26 mouse cellular contexts compared by ENCODE assay signal in the genomic region with DNA sequence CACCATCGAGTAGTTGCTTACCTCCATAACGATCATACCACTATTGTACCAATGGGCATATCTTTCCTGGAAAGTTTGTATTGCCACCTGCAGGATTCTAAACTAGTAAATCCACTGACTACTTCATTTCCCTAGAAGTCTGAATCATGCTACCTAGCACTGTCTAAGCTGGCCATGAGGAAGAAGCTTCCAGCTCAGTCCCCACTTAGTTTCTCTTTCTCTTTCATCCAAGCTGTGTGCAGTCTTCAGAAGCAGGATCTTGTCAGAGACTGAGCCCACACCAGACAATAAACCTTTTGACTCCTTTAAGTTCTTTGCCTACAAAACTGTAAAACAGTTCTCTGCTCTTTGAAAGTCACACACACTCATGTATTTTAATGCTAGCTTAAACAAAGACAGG.
DNase-seq lines count a peak whose midpoint lies in the region; ATAC-seq and TF ChIP-seq lines count a peak whose summit lies in the region.
"Had no signal": no experiment of that assay in that cellular context is flagged by ENCODE, and none has a peak within 500 bp of the region (broad histone marks: within the 10 kb centered on the region; RNA-seq: fewer than 3 reads in every experiment).

No protein-coding gene starts in this region.

- TF ChIP-seq CTCF in liver, adult 2 months (IDR thresholded peaks at IDR 0.05; ENCODE audit: low read depth, low read length): no peak

- no peak overlapping the region for H3K9ac ChIP-seq in liver, adult 2 months (ENCODE audit: low read depth, low read length)
- no peak overlapping the region for H3K9ac ChIP-seq in liver, embryonic 11.5 days (ENCODE audit: low read depth, low read length)
- no peak overlapping the region for H3K9ac ChIP-seq in midbrain, embryonic 13.5 days (replicated peaks)
- H3K9ac ChIP-seq: embryonic facial prominence, embryonic 13.5 days; embryonic facial prominence, embryonic 15.5 days; forebrain, embryonic 12.5 days had no signal

- H3K27me3 ChIP-seq in liver, adult 2 months (ENCODE audit: control insufficient read depth, insufficient read depth, low read length): no peaks in the 10 kb centered on the region
- H3K27me3 ChIP-seq in liver, embryonic 11.5 days (replicated peaks; ENCODE audit: control insufficient read depth, insufficient read depth, low read length): no peaks in the 10 kb centered on the region
- no peaks in the 10 kb centered on the region for H3K27me3 ChIP-seq in midbrain, embryonic 13.5 days
- H3K27me3 ChIP-seq: embryonic facial prominence, embryonic 13.5 days; embryonic facial prominence, embryonic 15.5 days; Patski had no signal

- no peaks in the 10 kb centered on the region for H3K9me3 ChIP-seq in liver, embryonic 11.5 days (ENCODE audit: control insufficient read depth, low read length)
- H3K9me3 ChIP-seq in midbrain, embryonic 13.5 days: 0 out of 2 replicates have a peak, but pooled peaks cover 3% of the 10 kb centered on the region
- H3K9me3 ChIP-seq: embryonic facial prominence, embryonic 13.5 days; embryonic facial prominence, embryonic 15.5 days; forebrain, embryonic 10.5 days; forebrain, embryonic 12.5 days; G1E had no signal

- no peak overlapping the region for H3K4me3 ChIP-seq in liver, adult 2 months (ENCODE audit: insufficient read depth, low read depth, low read length)
- H3K4me3 ChIP-seq in liver, embryonic 11.5 days (ENCODE audit: low read depth, low read length): no peak overlapping the region
- no peak overlapping the region for H3K4me3 ChIP-seq in midbrain, embryonic 13.5 days (replicated peaks)
- H3K4me3 ChIP-seq: embryonic facial prominence, embryonic 13.5 days; embryonic facial prominence, embryonic 15.5 days; erythroblast, embryonic 14.5 days; forebrain, embryonic 10.5 days; forebrain, embryonic 12.5 days had no signal

- H3K27ac ChIP-seq in liver, adult 2 months (replicated peaks; ENCODE audit: insufficient read depth, low read depth, low read length): no peak overlapping the region
- H3K27ac ChIP-seq in liver, embryonic 11.5 days (ENCODE audit: low read depth, low read length): no peak overlapping the region
- H3K27ac ChIP-seq in midbrain, embryonic 13.5 days: no peak overlapping the region
- H3K27ac ChIP-seq: embryonic facial prominence, embryonic 13.5 days; embryonic facial prominence, embryonic 15.5 days; forebrain, embryonic 10.5 days; forebrain, embryonic 12.5 days had no signal

- no peaks in the 10 kb centered on the region for H3K79me2 ChIP-seq in liver, adult 2 months (ENCODE audit: control insufficient read depth, insufficient read depth, low read length)

- DNase-seq in liver, adult 2 months (ENCODE audit: extremely low read depth, low read depth, low spot score): peak; percentile 14
- DNase-seq in liver, embryonic 11.5 days (ENCODE audit: low spot score): no peak
- peak; percentile 45 for DNase-seq in A20 (ENCODE audit: low read depth, low spot score)
- DNase-seq in cerebellum, adult 8-10 months: no peak
- DNase-seq in heart, postnatal 25 days (ENCODE audit: low spot score): no peak
- DNase-seq: adrenal gland, adult 8-10 months; adrenal gland, postnatal 14 days; adrenal gland, postnatal 36 days; cerebellum, adult 11-12 months; cerebellum, adult 2 months; cerebellum, adult 9-11 months; cerebellum, postnatal 14 days; cerebellum, postnatal 36 days; embryo, embryonic 11 days had no signal

- TF ChIP-seq POLR2A in liver, adult 2 months (IDR thresholded peaks at IDR 0.05; ENCODE audit: extremely low read depth, insufficient read depth, low read length): no peak

- intact Hi-C loops in heart, postnatal 25 days (cut with DNase I): no loop called here

- no peak overlapping the region for H3K4me2 ChIP-seq in liver, embryonic 11.5 days
- no peak overlapping the region for H3K4me2 ChIP-seq in midbrain, embryonic 13.5 days (replicated peaks)
- H3K4me2 ChIP-seq: embryonic facial prominence, embryonic 13.5 days; embryonic facial prominence, embryonic 15.5 days; forebrain, embryonic 12.5 days had no signal

- WGBS in liver, adult 2 months: 94% methylated on average over 2 of the region's 2 CpGs
- WGBS in liver, embryonic 11.5 days: 82% methylated on average over 2 of the region's 2 CpGs
- 97% methylated on average over 2 of the region's 2 CpGs for WGBS in midbrain, embryonic 13.5 days

- ATAC-seq in liver, embryonic 11.5 days (replicated peaks; ENCODE audit: low FRiP score): no peak
- peak; percentile 56 to 62; a peak in 2 of 4 replicates for ATAC-seq in hematopoietic stem cell, adult 5-6 weeks (replicated peaks in 1 of 2; ENCODE audit: insufficient read depth in 1 of 2, low FRiP score in 2 of 2, low TSS enrichment in 1 of 2, low read depth in 1 of 2, poor library complexity in 2 of 2, severe bottlenecking in 2 of 2)
- no peak for ATAC-seq in midbrain, embryonic 13.5 days
- ATAC-seq: activated CD4-positive, CD25-positive, alpha-beta regulatory T cell, adult 4 months; forebrain, embryonic 14.5 days; forebrain, embryonic 16.5 days; Patski had no signal

- no peaks in the 10 kb centered on the region for H3K4me1 ChIP-seq in liver, adult 2 months (ENCODE audit: control insufficient read depth, insufficient read depth, low read length)
- H3K4me1 ChIP-seq in liver, embryonic 11.5 days (replicated peaks; ENCODE audit: control insufficient read depth, insufficient read depth, low read length): no peaks in the 10 kb centered on the region
- no peaks in the 10 kb centered on the region; the same call in 1 of the 2 replicates for H3K4me1 ChIP-seq in midbrain, embryonic 13.5 days (replicated peaks)
- H3K4me1 ChIP-seq: embryonic facial prominence, embryonic 13.5 days; embryonic facial prominence, embryonic 15.5 days had no signal

- H3K36me3 ChIP-seq in liver, adult 2 months (ENCODE audit: control insufficient read depth, insufficient read depth, low read length): no peaks in the 10 kb centered on the region
- no peaks in the 10 kb centered on the region for H3K36me3 ChIP-seq in liver, embryonic 11.5 days (ENCODE audit: control insufficient read depth, insufficient read depth, low read length)
- no peaks in the 10 kb centered on the region for H3K36me3 ChIP-seq in midbrain, embryonic 13.5 days
- H3K36me3 ChIP-seq: embryonic facial prominence, embryonic 13.5 days; embryonic facial prominence, embryonic 15.5 days; forebrain, embryonic 10.5 days; forebrain, embryonic 12.5 days; G1E had no signal

Comparison
In these comparisons a context has a peak if more than half of its experiments do, and no peak if none do; other contexts are left out.
1. DNase-seq: peak in liver, adult 2 months (single experiment) and A20 (single experiment); none in liver, embryonic 11.5 days (single experiment), cerebellum, adult 8-10 months (single experiment) and heart, postnatal 25 days (single experiment).
2. ATAC-seq: peak in hematopoietic stem cell, adult 5-6 weeks (2 of 2); none in liver, embryonic 11.5 days (single experiment) and midbrain, embryonic 13.5 days (single experiment).